Mouse (Mus musculus): Measurements from ENCODE around the gene Sp110. TPM values are rescaled to one million over a fixed set of nuclear protein-coding genes. Genes with fewer than 3 reads are reported as not detected.
"Not testable (repeated sequence)": the region's sequence is repeated elsewhere in the genome, so short reads cannot be mapped to it uniquely, and the experiment has no call there.

The Sp110 gene
- polyA plus RNA-seq, 1 experiment from 2014 or later: 5.0 TPM

- not testable (repeated sequence) for H3K9me3 ChIP-seq (ENCODE audit: control insufficient read depth, low read length); H3K4me1 ChIP-seq (replicated peaks; ENCODE audit: control insufficient read depth, insufficient read depth, low read length); H3K4me3 ChIP-seq (ENCODE audit: low read depth, low read length); H3K27me3 ChIP-seq (replicated peaks; ENCODE audit: control insufficient read depth, insufficient read depth, low read length); ATAC-seq (replicated peaks; ENCODE audit: low FRiP score); H3K4me2 ChIP-seq; H3K36me3 ChIP-seq (ENCODE audit: control insufficient read depth, insufficient read depth, low read length); DNase-seq (ENCODE audit: low spot score); H3K9ac ChIP-seq (ENCODE audit: low read depth, low read length); H3K27ac ChIP-seq (ENCODE audit: low read depth, low read length)
- no CpG with 5 or more reads among the region's 1 CpGs for WGBS
Observed at GRCm38 (mm10) chr1:85604341-85604740, 5.7 kb upstream of the Sp110 start.

- H3K9ac ChIP-seq (ENCODE audit: low read depth, low read length); H3K27ac ChIP-seq (ENCODE audit: low read depth, low read length); H3K4me1 ChIP-seq (replicated peaks; ENCODE audit: control insufficient read depth, insufficient read depth, low read length); H3K4me3 ChIP-seq (ENCODE audit: low read depth, low read length); ATAC-seq (replicated peaks; ENCODE audit: low FRiP score); H3K27me3 ChIP-seq (replicated peaks; ENCODE audit: control insufficient read depth, insufficient read depth, low read length); H3K36me3 ChIP-seq (ENCODE audit: control insufficient read depth, insufficient read depth, low read length); H3K9me3 ChIP-seq (ENCODE audit: control insufficient read depth, low read length): not testable (repeated sequence)
- WGBS: 64% methylated on average over 4 of the region's 4 CpGs
- peak; percentile 29 for DNase-seq (ENCODE audit: low spot score)
- H3K4me2 ChIP-seq: peak overlapping the region; percentile 44; the same call in 1 of the 2 replicates
Observed at GRCm38 (mm10) chr1:85600794-85601193, 2.2 kb upstream of the Sp110 start.

GRCm38 (mm10) chr1:85600078-85600477, 1.5 kb upstream of the Sp110 start, which contains the start of gene Sp140:
TSS of gene Sp140 (plus strand) at chr1:85600378.
- not testable (repeated sequence) for H3K27ac ChIP-seq (ENCODE audit: low read depth, low read length); DNase-seq (ENCODE audit: low spot score); H3K9me3 ChIP-seq (ENCODE audit: control insufficient read depth, low read length); H3K4me3 ChIP-seq (ENCODE audit: low read depth, low read length); H3K4me1 ChIP-seq (replicated peaks; ENCODE audit: control insufficient read depth, insufficient read depth, low read length); H3K27me3 ChIP-seq (replicated peaks; ENCODE audit: control insufficient read depth, insufficient read depth, low read length); H3K36me3 ChIP-seq (ENCODE audit: control insufficient read depth, insufficient read depth, low read length); H3K9ac ChIP-seq (ENCODE audit: low read depth, low read length); ATAC-seq (replicated peaks; ENCODE audit: low FRiP score)
- no CpG with 5 or more reads among the region's 5 CpGs for WGBS
- H3K4me2 ChIP-seq: peak within 1 kb of the TSS; percentile 44; the same call in 1 of the 2 replicates

DNA sequence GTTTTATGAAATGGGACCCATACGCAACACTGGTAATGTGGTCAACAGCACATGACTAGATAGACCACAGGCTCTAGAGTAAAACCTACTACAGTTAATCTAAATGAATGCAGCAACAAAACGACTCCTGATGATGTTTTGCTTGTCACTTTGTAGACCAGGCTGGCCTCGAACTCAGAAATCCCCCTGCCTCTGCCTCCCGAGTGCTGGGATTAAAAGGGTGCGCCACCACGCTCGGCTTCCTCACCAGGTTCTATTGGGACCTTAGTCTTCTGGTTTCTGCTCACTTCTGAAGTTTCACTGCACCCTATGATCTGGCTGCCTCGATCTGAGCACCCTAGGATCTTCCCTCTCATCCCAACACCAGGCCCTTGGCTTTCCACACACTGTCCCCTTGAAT, 6.1 kb downstream of the Sp110 start:
- H3K4me2 ChIP-seq; DNase-seq (ENCODE audit: low spot score); H3K9me3 ChIP-seq (ENCODE audit: control insufficient read depth, low read length); ATAC-seq (replicated peaks; ENCODE audit: low FRiP score); H3K36me3 ChIP-seq (ENCODE audit: control insufficient read depth, insufficient read depth, low read length); H3K4me1 ChIP-seq (replicated peaks; ENCODE audit: control insufficient read depth, insufficient read depth, low read length); H3K4me3 ChIP-seq (ENCODE audit: low read depth, low read length); H3K27me3 ChIP-seq (replicated peaks; ENCODE audit: control insufficient read depth, insufficient read depth, low read length); H3K9ac ChIP-seq (ENCODE audit: low read depth, low read length); H3K27ac ChIP-seq (ENCODE audit: low read depth, low read length): not testable (repeated sequence)
- WGBS: 89% methylated on average over 8 of the region's 8 CpGs

DNA sequence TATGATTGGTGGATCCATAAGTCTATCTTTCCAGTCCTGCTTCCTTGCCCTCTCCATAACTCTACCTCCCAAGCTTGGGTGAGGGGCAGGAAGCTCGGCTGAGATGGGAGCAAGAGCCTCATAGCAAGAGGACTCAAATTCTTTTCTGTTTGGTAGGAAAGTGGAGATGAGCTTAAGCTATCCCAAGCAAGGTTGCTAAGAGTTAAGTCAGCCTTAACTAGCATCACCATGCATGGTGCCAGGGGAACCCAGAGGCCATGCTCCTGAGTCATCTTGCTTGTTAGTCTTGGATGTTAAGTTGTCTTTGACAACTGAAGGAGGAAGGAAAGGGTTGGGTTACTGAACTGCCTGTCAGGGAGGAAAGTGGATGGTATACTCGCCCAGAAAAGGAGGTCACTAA, 9.9 kb downstream of the Sp110 start:
- not testable (repeated sequence) for H3K36me3 ChIP-seq (ENCODE audit: control insufficient read depth, insufficient read depth, low read length); ATAC-seq (replicated peaks; ENCODE audit: low FRiP score); H3K4me3 ChIP-seq (ENCODE audit: low read depth, low read length); H3K9me3 ChIP-seq (ENCODE audit: control insufficient read depth, low read length); H3K4me1 ChIP-seq (replicated peaks; ENCODE audit: control insufficient read depth, insufficient read depth, low read length); H3K9ac ChIP-seq (ENCODE audit: low read depth, low read length); H3K27ac ChIP-seq (ENCODE audit: low read depth, low read length); H3K27me3 ChIP-seq (replicated peaks; ENCODE audit: control insufficient read depth, insufficient read depth, low read length); DNase-seq (ENCODE audit: low spot score); H3K4me2 ChIP-seq
- WGBS: 76% methylated on average over 1 of the region's 2 CpGs

DNA sequence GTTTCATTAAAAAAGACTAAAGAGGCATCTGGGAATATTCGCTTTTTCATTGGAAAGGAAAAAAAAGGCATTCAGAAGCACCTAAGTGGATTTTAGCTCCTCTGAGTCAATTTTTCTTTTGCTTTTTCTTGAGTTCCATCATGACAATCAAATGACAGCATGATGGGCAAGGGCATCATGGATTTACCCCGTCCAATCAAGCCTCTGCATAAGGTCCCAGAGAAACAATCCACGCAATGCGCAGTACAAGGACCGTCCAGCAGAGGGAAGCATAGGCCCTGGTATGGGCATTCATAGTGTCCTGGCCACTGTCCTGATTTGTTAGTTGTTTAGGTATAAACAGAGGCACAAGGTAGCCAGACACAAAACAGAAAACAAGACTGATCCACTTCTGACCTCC, 17.1 kb downstream of the Sp110 start:
- H3K4me3 ChIP-seq (ENCODE audit: low read depth, low read length); H3K4me2 ChIP-seq; ATAC-seq (replicated peaks; ENCODE audit: low FRiP score); H3K4me1 ChIP-seq (replicated peaks; ENCODE audit: control insufficient read depth, insufficient read depth, low read length); H3K27ac ChIP-seq (ENCODE audit: low read depth, low read length); DNase-seq (ENCODE audit: low spot score); H3K27me3 ChIP-seq (replicated peaks; ENCODE audit: control insufficient read depth, insufficient read depth, low read length); H3K9ac ChIP-seq (ENCODE audit: low read depth, low read length); H3K9me3 ChIP-seq (ENCODE audit: control insufficient read depth, low read length); H3K36me3 ChIP-seq (ENCODE audit: control insufficient read depth, insufficient read depth, low read length): not testable (repeated sequence)
- WGBS: 31% methylated on average over 5 of the region's 5 CpGs

GRCm38 (mm10) chr1:85580578-85580977, 18.0 kb downstream of the Sp110 start:
- not testable (repeated sequence) for H3K4me1 ChIP-seq (replicated peaks; ENCODE audit: control insufficient read depth, insufficient read depth, low read length); H3K4me3 ChIP-seq (ENCODE audit: low read depth, low read length); DNase-seq (ENCODE audit: low spot score); ATAC-seq (replicated peaks; ENCODE audit: low FRiP score); H3K27me3 ChIP-seq (replicated peaks; ENCODE audit: control insufficient read depth, insufficient read depth, low read length); H3K4me2 ChIP-seq; H3K9me3 ChIP-seq (ENCODE audit: control insufficient read depth, low read length); H3K9ac ChIP-seq (ENCODE audit: low read depth, low read length); H3K36me3 ChIP-seq (ENCODE audit: control insufficient read depth, insufficient read depth, low read length); H3K27ac ChIP-seq (ENCODE audit: low read depth, low read length)
- WGBS: 57% methylated on average over 3 of the region's 3 CpGs

DNA sequence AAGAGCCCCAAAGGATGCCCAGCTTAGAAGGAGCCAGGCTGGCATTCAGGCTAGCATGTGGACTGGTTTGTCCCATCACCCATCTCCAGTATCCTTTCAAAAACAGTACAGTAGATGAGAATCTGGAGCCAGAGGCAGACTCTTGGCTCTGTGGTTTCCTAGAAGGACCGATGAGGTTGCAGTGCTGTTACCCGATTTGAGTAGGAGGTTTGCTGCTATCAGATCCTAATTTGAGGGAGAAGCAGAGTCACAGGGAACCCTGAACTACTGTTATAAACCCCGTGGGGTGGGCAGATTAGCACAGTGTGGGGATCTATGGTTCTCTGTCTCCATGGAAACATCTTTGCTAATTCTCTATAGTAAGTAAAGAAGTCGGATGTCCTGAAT, 18.5 kb downstream of the Sp110 start:
- not testable (repeated sequence) for H3K27ac ChIP-seq (ENCODE audit: low read depth, low read length); H3K4me2 ChIP-seq; H3K27me3 ChIP-seq (replicated peaks; ENCODE audit: control insufficient read depth, insufficient read depth, low read length); H3K36me3 ChIP-seq (ENCODE audit: control insufficient read depth, insufficient read depth, low read length); H3K4me3 ChIP-seq (ENCODE audit: low read depth, low read length); H3K9ac ChIP-seq (ENCODE audit: low read depth, low read length); H3K4me1 ChIP-seq (replicated peaks; ENCODE audit: control insufficient read depth, insufficient read depth, low read length); H3K9me3 ChIP-seq (ENCODE audit: control insufficient read depth, low read length); DNase-seq (ENCODE audit: low spot score)
- WGBS: 40% methylated on average over 2 of the region's 4 CpGs
- peak; percentile 62; the same call in 1 of the 2 replicates for ATAC-seq (replicated peaks; ENCODE audit: low FRiP score)

DNA sequence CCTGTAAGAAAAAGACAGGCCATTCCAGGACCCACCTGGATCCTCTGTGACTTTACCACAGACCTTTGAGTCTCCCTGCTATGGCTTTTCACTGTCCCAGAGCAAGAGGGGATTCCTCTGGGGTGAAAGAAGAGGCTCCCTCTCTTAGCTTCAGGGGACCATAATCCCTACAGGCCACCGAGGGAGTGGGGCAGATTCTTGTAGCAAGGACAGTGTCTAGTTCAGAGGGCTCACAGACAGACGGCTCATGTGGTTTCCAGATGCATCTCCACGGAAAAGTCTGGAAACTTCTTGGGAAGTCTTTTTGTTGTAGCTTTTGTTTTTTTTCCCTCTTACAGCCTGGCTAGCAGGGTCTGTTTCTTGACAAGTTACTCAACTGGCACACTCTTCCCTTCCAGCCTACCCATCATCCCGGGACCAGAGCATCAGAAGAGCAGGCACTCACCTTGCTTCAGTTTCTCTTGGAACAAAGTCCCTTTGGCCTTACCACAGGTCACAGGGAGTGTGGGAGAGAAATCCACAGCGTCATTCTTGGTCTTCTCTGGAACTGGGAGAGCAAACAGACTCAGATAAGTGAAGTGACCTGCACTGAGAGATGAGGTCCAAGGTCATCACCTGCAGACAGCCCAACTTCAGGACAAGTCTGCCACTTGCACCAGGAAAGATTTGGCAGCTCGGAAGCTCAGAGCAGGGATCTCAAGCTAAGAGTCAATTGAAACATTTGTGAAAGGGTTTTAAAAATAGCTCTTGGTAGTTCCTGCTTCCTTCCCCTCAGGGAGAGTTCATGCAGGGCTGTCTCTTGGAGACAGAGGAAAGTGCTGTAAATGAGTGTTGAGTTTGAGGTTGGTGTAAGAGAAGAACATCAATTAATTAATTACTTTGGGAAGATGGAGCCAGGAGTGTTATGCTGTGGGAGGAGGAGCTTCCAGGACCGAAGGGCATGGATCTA, 19.1 kb downstream of the Sp110 start:
- WGBS: 67% methylated on average over 6 of the region's 7 CpGs
- H3K4me1 ChIP-seq (replicated peaks; ENCODE audit: control insufficient read depth, insufficient read depth, low read length); H3K4me2 ChIP-seq; H3K27me3 ChIP-seq (replicated peaks; ENCODE audit: control insufficient read depth, insufficient read depth, low read length); H3K9ac ChIP-seq (ENCODE audit: low read depth, low read length); H3K4me3 ChIP-seq (ENCODE audit: low read depth, low read length); H3K36me3 ChIP-seq (ENCODE audit: control insufficient read depth, insufficient read depth, low read length); DNase-seq (ENCODE audit: low spot score); H3K9me3 ChIP-seq (ENCODE audit: control insufficient read depth, low read length); H3K27ac ChIP-seq (ENCODE audit: low read depth, low read length); ATAC-seq (replicated peaks; ENCODE audit: low FRiP score): not testable (repeated sequence)

All from liver, embryonic 11.5 days (tissue).